Mouse (Mus musculus): Measurements from ENCODE around the gene Hmgxb4. TPM values are rescaled to one million over a fixed set of nuclear protein-coding genes. Genes with fewer than 3 reads are reported as not detected.

Gene Hmgxb4
- total and polyA plus RNA-seq, 3 experiments, result 21.8 to 32.6 TPM; not detected in 1

DNA sequence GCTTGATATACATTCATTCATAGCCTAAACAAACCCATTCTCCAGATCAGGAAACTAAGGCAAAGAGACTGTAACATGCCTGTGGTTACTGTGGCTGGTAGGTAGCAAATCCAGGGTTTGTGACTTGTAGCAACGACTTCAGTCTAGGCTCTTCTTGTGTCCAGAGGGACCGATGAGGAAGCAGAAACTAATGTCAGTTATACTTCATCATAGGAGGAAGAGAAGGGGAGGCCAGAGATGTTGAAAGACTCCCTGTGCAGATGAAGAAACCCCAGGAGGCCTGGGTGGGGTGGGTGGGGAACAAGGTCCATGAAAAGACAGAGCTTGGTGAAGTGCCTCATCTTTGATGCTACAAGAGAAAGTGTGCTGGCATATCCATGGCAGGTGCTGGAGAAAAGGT, 62.5 kb downstream of the Hmgxb4 start:
- H3K9me3 ChIP-seq (replicated peaks; ENCODE audit: insufficient read depth, low read length), result no peaks in the 10 kb centered on the region
- no peaks in the 10 kb centered on the region for H3K4me1 ChIP-seq (ENCODE audit: control insufficient read depth in 1 of 2, insufficient read depth in 2 of 2, low read length in 2 of 2)
- H3K79me2 ChIP-seq (ENCODE audit: control insufficient read depth, insufficient read depth, low read length, poor library complexity), result no peaks in the 10 kb centered on the region
- H3K27me3 ChIP-seq (ENCODE audit: control insufficient read depth in 1 of 2, insufficient read depth in 2 of 2, low read length in 2 of 2), result no peaks in the 10 kb centered on the region
- H3K36me3 ChIP-seq (ENCODE audit: control insufficient read depth in 1 of 2, insufficient read depth in 2 of 2, low read length in 2 of 2), result no peaks in the 10 kb centered on the region
- TF ChIP-seq SIN3A (IDR thresholded peaks at IDR 0.05; ENCODE audit: low read length) (no peak), GATA1 (IDR thresholded peaks at IDR 0.05; ENCODE audit: low read depth, low read length) (no peak), USF2 (IDR thresholded peaks at IDR 0.05; ENCODE audit: borderline replicate concordance in 1 of 2, insufficient read depth in 1 of 2, low read depth in 1 of 2, low read length in 2 of 2) (no peak), CHD1 (IDR thresholded peaks at IDR 0.05; ENCODE audit: low read depth, low read length) (no peak), BHLHE40 (IDR thresholded peaks at IDR 0.05; ENCODE audit: borderline replicate concordance, low read depth, low read length) (no peak), NRF1 (IDR thresholded peaks at IDR 0.05; ENCODE audit: insufficient read depth, low read depth, low read length, poor library complexity, severe bottlenecking) (no peak), RAD21 (IDR thresholded peaks at IDR 0.05; ENCODE audit: low read depth, low read length) (no peak)
- no peak for DNase-seq (ENCODE audit: low read depth, low spot score)
- no peak overlapping the region for H3K4me3 ChIP-seq (ENCODE audit: control insufficient read depth in 1 of 2, insufficient read depth in 1 of 2, low read depth in 2 of 2, low read length in 2 of 2)
- no peak overlapping the region for H3K27ac ChIP-seq (ENCODE audit: control insufficient read depth, low read depth, low read length)
- H3K9ac ChIP-seq (ENCODE audit: control insufficient read depth, low read depth, low read length, poor library complexity, severe bottlenecking), result no peak overlapping the region

DNA sequence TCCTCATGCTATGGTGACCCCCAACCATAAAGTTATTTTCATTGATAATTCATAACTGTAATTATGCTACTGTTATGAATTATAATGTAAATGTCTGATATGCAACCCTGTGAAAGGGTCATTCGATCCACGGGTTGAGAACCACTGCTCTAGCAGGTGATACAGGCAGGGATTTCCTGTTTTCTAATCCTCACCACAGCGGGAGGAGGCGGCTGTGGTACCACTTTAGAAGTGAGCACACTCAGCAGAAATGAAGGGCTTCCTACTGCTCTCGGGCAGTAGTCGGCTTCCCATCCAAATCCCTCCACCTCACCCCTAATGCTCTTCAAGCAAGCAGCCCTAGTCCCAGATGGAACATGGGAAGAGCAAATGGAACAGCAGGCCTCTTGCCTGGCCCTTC, 66.9 kb downstream of the Hmgxb4 start:
- no peak for DNase-seq (ENCODE audit: low read depth, low spot score)
- Histone ChIP-seq H3K4me1 (ENCODE audit: control insufficient read depth in 1 of 2, insufficient read depth in 2 of 2, low read length in 2 of 2) (no peaks in the 10 kb centered on the region), H3K27ac (ENCODE audit: control insufficient read depth, low read depth, low read length) (no peak overlapping the region), H3K9ac (ENCODE audit: control insufficient read depth, low read depth, low read length, poor library complexity, severe bottlenecking) (no peak overlapping the region), H3K27me3 (ENCODE audit: control insufficient read depth in 1 of 2, insufficient read depth in 2 of 2, low read length in 2 of 2) (no peaks in the 10 kb centered on the region), H3K36me3 (ENCODE audit: control insufficient read depth in 1 of 2, insufficient read depth in 2 of 2, low read length in 2 of 2) (no peaks in the 10 kb centered on the region), H3K79me2 (ENCODE audit: control insufficient read depth, insufficient read depth, low read length, poor library complexity) (no peaks in the 10 kb centered on the region), H3K9me3 (replicated peaks; ENCODE audit: insufficient read depth, low read length) (no peaks in the 10 kb centered on the region), H3K4me3 (ENCODE audit: control insufficient read depth in 1 of 2, insufficient read depth in 1 of 2, low read depth in 2 of 2, low read length in 2 of 2) (no peak overlapping the region)
- TF ChIP-seq POLR2AphosphoS2 (IDR thresholded peaks at IDR 0.05; ENCODE audit: low read length), result no peak
- TF ChIP-seq KAT2A (conservative IDR thresholded peaks at IDR 0.05; ENCODE audit: low read depth, low read length), result no peak
- no peak for TF ChIP-seq CHD1 (IDR thresholded peaks at IDR 0.05; ENCODE audit: low read depth, low read length)
- no peak for TF ChIP-seq USF2 (IDR thresholded peaks at IDR 0.05; ENCODE audit: borderline replicate concordance in 1 of 2, insufficient read depth in 1 of 2, low read depth in 1 of 2, low read length in 2 of 2)
- TF ChIP-seq GABPA (IDR thresholded peaks at IDR 0.05; ENCODE audit: low read depth, low read length), result no peak
- TF ChIP-seq TBP (IDR thresholded peaks at IDR 0.05; ENCODE audit: low read depth, low read length), result no peak
- no peak for TF ChIP-seq ELF1 (IDR thresholded peaks at IDR 0.05; ENCODE audit: low read depth, low read length)
- no peak for TF ChIP-seq MXI1 (IDR thresholded peaks at IDR 0.05; ENCODE audit: low read depth, low read length)
- TF ChIP-seq MYB (IDR thresholded peaks at IDR 0.05; ENCODE audit: low read depth, low read length), result no peak
- no peak for TF ChIP-seq MEF2A (IDR thresholded peaks at IDR 0.05; ENCODE audit: extremely low read depth, insufficient replicate concordance, low read depth, low read length, poor library complexity, severe bottlenecking)
- no peak for TF ChIP-seq POLR2A (IDR thresholded peaks at IDR 0.05; ENCODE audit: control insufficient read depth in 1 of 2, insufficient read depth in 1 of 2, low read depth in 1 of 2, low read length in 2 of 2, poor library complexity in 1 of 2)
- no peak for TF ChIP-seq ZKSCAN1 (IDR thresholded peaks at IDR 0.05; ENCODE audit: low read depth, low read length)
- TF ChIP-seq NRF1 (IDR thresholded peaks at IDR 0.05; ENCODE audit: insufficient read depth, low read depth, low read length, poor library complexity, severe bottlenecking), result no peak
- no peak for TF ChIP-seq HCFC1 (IDR thresholded peaks at IDR 0.05; ENCODE audit: low read depth, low read length)
- no peak for TF ChIP-seq EP300 (IDR thresholded peaks at IDR 0.05; ENCODE audit: low read depth in 1 of 2, low read length in 2 of 2)
